Mouse (Mus musculus) MEL (cell line): Measurements from ENCODE around the gene Sgms1.

Experiments
- CHD1 ChIP-seq: IDR thresholded peaks from 2 replicates; pipeline ENCODE4 v1.6.1; 2012; ENCODE audit warnings: low read depth, mild to moderate bottlenecking, inconsistent platforms, low read length, improper control_type of control experiment
- CHD2 ChIP-seq: IDR thresholded peaks from 2 replicates; pipeline ENCODE4 v1.6.1; 2011; ENCODE audit warnings: low read length, improper control_type of control experiment
- CTCF ChIP-seq, 3 experiments: IDR thresholded peaks in 2 of 3; conservative IDR thresholded peaks in 1 of 3; 2 replicates each; pipeline ENCODE4 v1.5.1; 2011 to 2012; ENCODE audit warnings: low read length in 3 of 3, low read depth in 2 of 3, mild to moderate bottlenecking in 2 of 3, improper control_type of control experiment in 1 of 3, inconsistent platforms in 1 of 3, mixed read lengths in 1 of 3, moderate library complexity in 1 of 3; ENCODE audit not compliant: control insufficient read depth in 1 of 3, insufficient read depth in 1 of 3, poor library complexity in 1 of 3, severe bottlenecking in 1 of 3
- E2F4 ChIP-seq: IDR thresholded peaks from 2 replicates; pipeline ENCODE4 v1.6.1; 2011; ENCODE audit warnings: low read depth, low read length, improper control_type of control experiment, borderline replicate concordance
- EP300 ChIP-seq, 2 experiments: IDR thresholded peaks; 2 replicates each; pipeline ENCODE4 v1.6.1; 2011; ENCODE audit warnings: improper control_type of control experiment in 2 of 2, low read length in 2 of 2, low read depth in 1 of 2, mild to moderate bottlenecking in 1 of 2
- ETS1 ChIP-seq: IDR thresholded peaks from 2 replicates; pipeline ENCODE4 v1.6.1; 2012; ENCODE audit warnings: low read depth, mild to moderate bottlenecking, inconsistent platforms, low read length, improper control_type of control experiment, moderate library complexity
- GABPA ChIP-seq: IDR thresholded peaks from 2 replicates; pipeline ENCODE4 v1.6.1; 2012; ENCODE audit warnings: low read depth, mild to moderate bottlenecking, inconsistent platforms, low read length, improper control_type of control experiment, moderate library complexity
- NELFE ChIP-seq: IDR thresholded peaks from 2 replicates; pipeline ENCODE4 v1.6.1; 2011; ENCODE audit warnings: low read depth, low read length, improper control_type of control experiment
- POLR2A ChIP-seq, 2 experiments: IDR thresholded peaks; 2 replicates each; pipeline ENCODE4 v1.6.1; 2011 to 2012; ENCODE audit warnings: low read length in 2 of 2, mild to moderate bottlenecking in 2 of 2, control low read depth in 1 of 2, improper control_type of control experiment in 1 of 2, low read depth in 1 of 2, moderate library complexity in 1 of 2; ENCODE audit not compliant: control insufficient read depth in 1 of 2, insufficient read depth in 1 of 2, poor library complexity in 1 of 2
- POLR2AphosphoS2 ChIP-seq: IDR thresholded peaks from 2 replicates; pipeline ENCODE4 v1.6.1; 2011; ENCODE audit warnings: low read length, improper control_type of control experiment
- TAL1 ChIP-seq: IDR thresholded peaks from 2 replicates; pipeline ENCODE4 v1.6.1; 2012; ENCODE audit warnings: mild to moderate bottlenecking, inconsistent platforms, low read length, moderate library complexity, mixed read lengths
- TBP ChIP-seq: IDR thresholded peaks from 2 replicates; pipeline ENCODE4 v1.8.0; 2011; ENCODE audit warnings: low read depth, low read length, improper control_type of control experiment
- TCF12 ChIP-seq: IDR thresholded peaks from 2 replicates; pipeline ENCODE4 v1.6.1; 2014; ENCODE audit warnings: low read depth, mild to moderate bottlenecking, inconsistent platforms, low read length, improper control_type of control experiment, moderate library complexity
- ZC3H11A ChIP-seq: IDR thresholded peaks from 2 replicates; pipeline ENCODE4 v1.6.1; 2012; ENCODE audit warnings: low read depth, mild to moderate bottlenecking, inconsistent platforms, low read length, improper control_type of control experiment

DNA sequence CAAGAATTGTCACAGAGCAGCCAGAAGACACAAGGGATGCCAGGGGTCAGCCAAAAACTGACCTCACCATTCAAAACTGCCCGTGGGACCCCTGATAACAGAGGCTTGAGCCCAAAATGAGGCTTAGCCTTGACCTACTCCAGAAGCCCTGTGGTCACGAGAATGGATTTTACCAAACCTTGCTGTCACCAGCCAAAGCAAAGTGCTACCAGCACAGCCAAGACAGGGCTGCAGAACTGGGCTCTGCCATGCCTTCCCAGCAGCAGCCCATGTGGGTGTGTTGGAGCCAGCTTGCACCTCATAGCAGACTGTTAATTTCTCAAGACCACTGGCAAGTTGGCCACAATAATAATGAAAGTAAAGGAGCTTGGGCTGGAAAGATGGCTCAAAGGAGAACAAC is 168.5 kb downstream of the Sgms1 start:
- TF ChIP-seq EP300 (IDR thresholded peaks at IDR 0.05; ENCODE audit: low read depth in 1 of 2, low read length in 2 of 2): no peak
- no peak for TF ChIP-seq ETS1
- no peak for TF ChIP-seq CTCF (IDR thresholded peaks at IDR 0.05 in 2 of 3, conservative IDR thresholded peaks at IDR 0.05 in 1 of 3; ENCODE audit: control insufficient read depth in 1 of 3, insufficient read depth in 1 of 3, low read depth in 2 of 3, low read length in 3 of 3, poor library complexity in 1 of 3, severe bottlenecking in 1 of 3)
- TF ChIP-seq POLR2A (IDR thresholded peaks at IDR 0.05; ENCODE audit: control insufficient read depth in 1 of 2, insufficient read depth in 1 of 2, low read depth in 1 of 2, low read length in 2 of 2, poor library complexity in 1 of 2): no peak
- TF ChIP-seq TCF12: no peak
- no peak for TF ChIP-seq E2F4
- no peak for TF ChIP-seq TAL1
- no peak for TF ChIP-seq TBP
- no peak for TF ChIP-seq NELFE
- no peak for TF ChIP-seq CHD2
- no peak for TF ChIP-seq CHD1
- no peak for TF ChIP-seq ZC3H11A
- TF ChIP-seq GABPA: no peak
- TF ChIP-seq POLR2AphosphoS2: no peak
